Mouse (Mus musculus) embryonic facial prominence, embryonic 13.5 days (tissue): ENCODE results near the gene Lancl2. TPM values are rescaled to one million over a fixed set of nuclear protein-coding genes. Genes with fewer than 3 reads are reported as not detected.

Source experiments
- ATAC-seq: fragments of 200-750 bp; cut with Nextera tagmentation; 2 replicates; pipeline ENCODE4 v1.8.0; 2017; ENCODE audit warnings: low read depth; ENCODE audit not compliant: insufficient number of reproducible peaks, insufficient read depth, low FRiP score, low TSS enrichment
- H3K27ac ChIP-seq: fragments of 300-500 bp; sonication (generic); 2 replicates; pipeline ENCODE4 v1.5.1; 2015; ENCODE audit warnings: moderate library complexity, mild to moderate bottlenecking, inconsistent platforms
- H3K27me3 ChIP-seq: fragments of 300-500 bp; sonication (generic); 2 replicates; pipeline ENCODE4 v1.6.1; 2015; ENCODE audit warnings: mild to moderate bottlenecking, inconsistent platforms
- H3K36me3 ChIP-seq: fragments of 300-500 bp; sonication (generic); 2 replicates; pipeline ENCODE4 v1.6.1; 2015; ENCODE audit warnings: mild to moderate bottlenecking, inconsistent platforms
- H3K4me1 ChIP-seq: fragments of 300-500 bp; sonication (generic); 2 replicates; pipeline ENCODE4 v1.6.1; 2015; ENCODE audit warnings: inconsistent platforms
- H3K4me2 ChIP-seq: fragments of 300-500 bp; sonication (generic); 2 replicates; pipeline ENCODE4 v1.6.1; 2015; ENCODE audit warnings: moderate library complexity, mild to moderate bottlenecking, inconsistent platforms
- H3K4me3 ChIP-seq: fragments of 300-500 bp; sonication (generic); 2 replicates; pipeline ENCODE4 v1.5.1; 2015; ENCODE audit warnings: mild to moderate bottlenecking, inconsistent platforms
- H3K9ac ChIP-seq: fragments of 300-500 bp; sonication (generic); 2 replicates; pipeline ENCODE4 v1.6.1; 2015; ENCODE audit warnings: mild to moderate bottlenecking, inconsistent platforms
- H3K9me3 ChIP-seq: fragments of 300-500 bp; sonication (generic); 2 replicates; pipeline ENCODE4 v1.6.1; 2016; ENCODE audit warnings: inconsistent platforms
- WGBS: fragments of 180-500 bp; shearing (Covaris S2); methylation state at CpG from one replicate; pipeline ENCODE4 v1.1.7; 2015; ENCODE audit warnings: mixed read lengths; 5-methylcytosine and 5-hydroxymethylcytosine counted together
- polyA plus RNA-seq: library from polyadenylated mRNA; unstranded; fragments of >200 nt; fragmentation: Nextera tagmentation; extraction: Ambion mirVana; gene quantifications from 2 replicates; pipeline ENCODE4 v1.2.1, GENCODE M21; 2015

The Lancl2 gene
- polyA plus RNA-seq, 1 experiment from 2014 or later = 29.9 TPM

GRCm38 (mm10) chr6:57742749-57743148 lies 40.4 kb downstream of the Lancl2 start:
- H3K4me2 ChIP-seq = no peak overlapping the region
- no peak overlapping the region for H3K9ac ChIP-seq
- no peak for ATAC-seq
- WGBS = 94% methylated on average over 1 of the region's 1 CpGs
- H3K27ac ChIP-seq = no peak overlapping the region
- H3K27me3 ChIP-seq = no peaks in the 10 kb centered on the region
- H3K36me3 ChIP-seq = peaks cover 18% of the 10 kb centered on the region; the same call in 1 of the 2 replicates
- H3K4me3 ChIP-seq = no peak overlapping the region
- no peaks in the 10 kb centered on the region for H3K9me3 ChIP-seq
- H3K4me1 ChIP-seq = no peaks in the 10 kb centered on the region

DNA sequence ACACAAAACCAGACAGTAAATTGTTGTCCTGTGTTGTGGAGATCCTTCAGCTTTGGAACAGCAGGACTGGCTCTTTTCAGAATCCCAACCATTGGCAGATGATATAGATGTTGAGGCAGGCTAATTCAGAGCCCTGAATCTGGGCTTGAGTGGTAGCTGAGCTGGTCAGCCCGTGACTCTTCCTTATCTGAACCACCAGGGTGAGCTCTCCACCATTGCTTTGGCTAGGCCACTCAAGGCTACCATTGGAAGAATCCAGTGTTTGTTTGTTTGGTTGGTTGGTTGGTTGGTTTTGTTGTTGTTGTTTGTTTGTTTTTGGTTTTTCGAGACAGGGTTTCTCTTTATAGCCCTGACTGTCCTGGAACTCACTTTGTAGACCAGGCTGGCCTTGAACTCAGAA lies 41.0 kb downstream of the Lancl2 start:
- no peaks in the 10 kb centered on the region for H3K4me1 ChIP-seq
- no peak overlapping the region for H3K9ac ChIP-seq
- H3K27ac ChIP-seq = no peak overlapping the region
- H3K4me3 ChIP-seq = no peak overlapping the region
- peaks cover 13% of the 10 kb centered on the region; the same call in 1 of the 2 replicates for H3K36me3 ChIP-seq
- no peak overlapping the region for H3K4me2 ChIP-seq
- 84% methylated on average over 2 of the region's 2 CpGs for WGBS
- ATAC-seq = no peak
- no peaks in the 10 kb centered on the region for H3K9me3 ChIP-seq
- H3K27me3 ChIP-seq = no peaks in the 10 kb centered on the region

DNA sequence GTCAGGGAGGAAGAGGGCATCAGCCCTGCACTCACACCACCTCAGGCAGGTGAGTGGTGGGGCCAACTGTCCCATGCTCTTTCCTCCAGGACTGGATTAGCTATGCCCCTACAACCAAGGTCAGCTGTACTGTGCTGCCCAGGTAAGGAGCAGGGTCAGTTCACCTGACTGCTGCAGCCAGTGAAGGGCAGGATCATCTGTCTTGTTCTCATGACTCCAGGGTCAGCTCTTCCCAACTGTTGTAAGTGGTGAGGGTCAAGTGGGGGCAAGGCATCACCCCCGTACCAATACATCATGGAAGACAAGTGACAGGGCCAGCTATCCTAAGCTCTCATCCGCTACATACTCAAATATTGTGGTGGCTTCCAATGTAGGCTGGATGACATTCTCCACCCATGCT lies 41.8 kb downstream of the Lancl2 start:
- 94% methylated on average over 2 of the region's 2 CpGs for WGBS
- no peaks in the 10 kb centered on the region for H3K4me1 ChIP-seq
- H3K9ac ChIP-seq = no peak overlapping the region
- H3K4me2 ChIP-seq = no peak overlapping the region
- H3K4me3 ChIP-seq = no peak overlapping the region
- no peaks in the 10 kb centered on the region for H3K9me3 ChIP-seq
- peak; percentile 32; the same call in 1 of the 2 replicates for ATAC-seq
- 0 out of 2 replicates have a peak, but pooled peaks cover 8% of the 10 kb centered on the region for H3K36me3 ChIP-seq
- no peak overlapping the region for H3K27ac ChIP-seq
- no peaks in the 10 kb centered on the region for H3K27me3 ChIP-seq

DNA sequence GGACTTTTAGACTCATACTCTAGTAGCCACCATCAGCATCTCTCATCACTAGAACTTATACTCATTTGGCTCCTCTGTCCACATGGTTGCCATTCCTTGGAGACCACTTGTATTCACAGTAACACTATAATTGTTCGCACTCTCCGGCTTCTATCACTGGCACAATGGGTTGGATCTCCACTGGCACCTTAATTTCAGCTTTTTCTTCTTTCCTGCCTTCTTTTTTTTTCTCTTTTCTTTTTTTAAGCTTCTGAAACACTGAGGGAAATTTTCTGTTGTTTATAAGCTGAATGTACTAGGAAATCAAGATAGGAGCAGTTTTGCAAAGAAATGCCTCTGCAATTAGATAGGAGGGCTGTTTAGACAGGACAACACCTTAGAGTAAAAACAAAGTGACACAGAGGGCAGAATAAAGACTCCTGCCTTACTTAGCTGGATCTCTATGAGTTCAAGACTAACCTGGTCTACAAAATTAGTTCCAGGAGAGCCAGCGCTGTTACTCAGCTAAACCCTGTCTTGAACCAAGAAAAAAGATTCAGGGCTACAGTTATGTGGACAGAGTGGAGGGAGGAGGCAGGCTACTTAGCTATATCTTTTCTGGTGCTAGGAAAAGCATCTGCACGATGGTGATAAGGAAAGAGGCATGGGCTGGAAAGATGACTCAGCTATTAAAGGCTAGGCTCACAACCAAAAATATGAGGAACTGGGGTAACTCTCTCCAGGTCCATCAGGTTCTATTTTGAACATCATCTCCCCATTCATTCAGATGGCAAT lies 42.8 kb downstream of the Lancl2 start:
- Histone ChIP-seq H3K4me3 (no peak overlapping the region), H3K27ac (no peak overlapping the region), H3K4me2 (no peak overlapping the region), H3K9ac (no peak overlapping the region), H3K9me3 (no peaks in the 10 kb centered on the region), H3K27me3 (no peaks in the 10 kb centered on the region), H3K36me3 (0 out of 2 replicates have a peak, but pooled peaks cover 2% of the 10 kb centered on the region), H3K4me1 (no peaks in the 10 kb centered on the region)
- WGBS = 92% methylated on average over 4 of the region's 4 CpGs
- no peak for ATAC-seq

DNA sequence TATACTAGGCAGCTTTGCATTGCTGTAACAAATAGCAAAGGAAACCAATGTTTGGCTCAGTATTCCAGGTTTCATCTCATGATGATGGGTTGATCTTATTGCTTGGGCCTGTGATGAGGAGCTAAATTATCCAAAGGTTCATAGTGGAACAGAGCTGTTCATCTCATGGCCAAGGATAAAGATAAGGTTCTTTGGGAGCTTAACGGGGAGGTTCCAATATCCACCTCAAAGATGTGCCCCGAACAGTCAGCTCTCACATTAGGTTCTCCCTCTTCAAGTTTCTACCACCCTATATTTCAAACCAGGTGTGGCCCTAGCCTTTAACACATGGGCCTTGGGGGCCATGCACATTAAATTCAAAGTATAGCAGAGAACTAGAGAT lies 43.4 kb downstream of the Lancl2 start:
- Histone ChIP-seq H3K9ac (no peak overlapping the region), H3K27me3 (no peaks in the 10 kb centered on the region), H3K4me1 (no peaks in the 10 kb centered on the region), H3K9me3 (no peaks in the 10 kb centered on the region), H3K4me2 (no peak overlapping the region), H3K36me3 (no peaks in the 10 kb centered on the region), H3K27ac (no peak overlapping the region), H3K4me3 (no peak overlapping the region)
- ATAC-seq = no peak
- 94% methylated on average over 2 of the region's 2 CpGs for WGBS

DNA sequence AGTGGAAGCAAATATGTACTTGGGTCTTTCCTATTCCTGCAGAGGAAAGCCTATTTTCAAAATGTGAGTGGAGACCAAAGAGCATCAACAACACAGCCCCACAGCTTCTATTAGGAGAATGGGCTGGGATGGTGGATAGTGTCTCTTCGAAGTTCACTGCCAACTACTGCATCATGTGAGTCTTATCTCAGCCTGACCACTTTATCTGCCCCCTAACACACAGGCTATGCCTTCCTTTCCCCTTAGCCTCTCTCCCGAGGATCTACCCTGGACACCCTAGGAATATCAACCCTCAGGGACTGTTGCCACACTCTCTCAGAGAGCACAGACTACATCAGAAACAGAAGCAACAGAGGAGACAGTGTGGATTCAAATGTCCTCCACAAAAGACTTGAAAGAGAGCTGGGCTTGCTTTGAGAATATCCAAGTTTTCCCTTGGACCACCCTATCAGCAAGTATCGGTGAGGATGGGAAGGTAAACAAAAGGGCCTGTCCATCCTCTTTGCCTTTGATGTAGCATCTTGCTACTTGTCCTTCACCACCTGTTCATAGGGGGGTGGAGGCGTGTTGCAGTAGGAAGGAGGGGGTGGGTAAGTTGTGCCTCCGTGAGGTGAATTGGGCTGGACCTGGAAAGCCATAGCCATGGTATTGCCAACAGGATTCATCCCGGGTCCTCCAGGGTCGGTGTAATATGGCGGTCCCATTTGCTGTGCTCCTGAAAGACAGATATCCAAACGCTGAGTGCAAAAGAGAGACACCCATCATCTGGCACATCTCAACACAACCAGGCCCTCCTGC lies 51.8 kb downstream of the Lancl2 start:
- WGBS = 93% methylated on average over 9 of the region's 9 CpGs
- H3K36me3 ChIP-seq = peaks cover 39% of the 10 kb centered on the region

DNA sequence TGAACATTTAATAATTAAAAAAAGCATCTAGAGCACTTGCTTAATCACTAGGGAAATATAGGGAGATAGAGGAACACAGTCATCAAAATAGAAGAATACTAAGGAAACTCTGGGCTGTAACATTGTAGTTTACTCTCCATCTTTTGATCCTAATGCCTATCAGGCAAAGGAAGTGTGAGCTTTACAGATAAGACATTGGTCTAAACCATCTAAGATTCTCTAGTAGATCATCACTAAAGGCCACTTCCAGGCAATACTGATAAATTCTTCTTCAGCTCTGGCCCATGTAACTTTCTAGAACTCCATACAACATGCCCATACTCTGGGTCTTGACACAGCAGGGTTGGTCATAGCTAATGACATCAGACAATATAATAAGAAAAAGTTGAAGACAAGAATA lies 60.7 kb downstream of the Lancl2 start:
- Histone ChIP-seq H3K9ac (no peak overlapping the region), H3K9me3 (no peaks in the 10 kb centered on the region), H3K4me2 (no peak overlapping the region), H3K4me1 (peaks cover 11% of the 10 kb centered on the region), H3K27me3 (no peaks in the 10 kb centered on the region), H3K4me3 (no peak overlapping the region), H3K27ac (no peak overlapping the region), H3K36me3 (peaks cover 28% of the 10 kb centered on the region)
- ATAC-seq = no peak

More for the DNA sequence above, 51.8 kb downstream of the Lancl2 start:
- Histone ChIP-seq H3K27ac (no peak overlapping the region), H3K27me3 (no peaks in the 10 kb centered on the region), H3K4me1 (no peaks in the 10 kb centered on the region), H3K4me2 (no peak overlapping the region), H3K9ac (no peak overlapping the region), H3K4me3 (no peak overlapping the region), H3K9me3 (no peaks in the 10 kb centered on the region)
- ATAC-seq = no peak

- H3K4me3 ChIP-seq = no peak overlapping the region
- WGBS = 52% methylated on average over 3 of the region's 3 CpGs
- H3K9me3 ChIP-seq = no peaks in the 10 kb centered on the region
- no peak overlapping the region for H3K9ac ChIP-seq
- peaks cover 29% of the 10 kb centered on the region for H3K36me3 ChIP-seq
- no peak overlapping the region for H3K27ac ChIP-seq
- ATAC-seq = no peak
- H3K4me2 ChIP-seq = no peak overlapping the region
- H3K27me3 ChIP-seq = no peaks in the 10 kb centered on the region
- H3K4me1 ChIP-seq = peaks cover 11% of the 10 kb centered on the region
Measured at GRCm38 (mm10) chr6:57765095-57765878, 62.9 kb downstream of the Lancl2 start.

- Histone ChIP-seq H3K4me1 (peaks cover 11% of the 10 kb centered on the region), H3K9ac (no peak overlapping the region), H3K4me2 (no peak overlapping the region), H3K9me3 (no peaks in the 10 kb centered on the region), H3K4me3 (no peak overlapping the region), H3K27ac (no peak overlapping the region), H3K27me3 (no peaks in the 10 kb centered on the region), H3K36me3 (peaks cover 29% of the 10 kb centered on the region)
- WGBS = 74% methylated on average over 1 of the region's 1 CpGs
- ATAC-seq = no peak
Measured at GRCm38 (mm10) chr6:57766287-57766686, 63.9 kb downstream of the Lancl2 start.

GRCm38 (mm10) chr6:57767112-57767868 lies 65.0 kb downstream of the Lancl2 start:
- Histone ChIP-seq H3K9ac (no peak overlapping the region), H3K4me1 (peaks cover 11% of the 10 kb centered on the region), H3K4me3 (no peak overlapping the region), H3K4me2 (no peak overlapping the region), H3K27ac (no peak overlapping the region), H3K27me3 (no peaks in the 10 kb centered on the region), H3K36me3 (peaks cover 25% of the 10 kb centered on the region), H3K9me3 (no peaks in the 10 kb centered on the region)
- ATAC-seq = no peak
- 77% methylated on average over 8 of the region's 8 CpGs for WGBS

- Histone ChIP-seq H3K36me3 (peaks cover 34% of the 10 kb centered on the region), H3K27ac (no peak overlapping the region), H3K27me3 (no peaks in the 10 kb centered on the region), H3K9me3 (no peaks in the 10 kb centered on the region), H3K9ac (no peak overlapping the region), H3K4me1 (peaks cover 11% of the 10 kb centered on the region), H3K4me2 (no peak overlapping the region), H3K4me3 (no peak overlapping the region)
- 92% methylated on average over 7 of the region's 7 CpGs for WGBS
- ATAC-seq = no peak
Measured at GRCm38 (mm10) chr6:57768948-57769525, 66.7 kb downstream of the Lancl2 start.
